Mouse (Mus musculus) gastrocnemius, adult 18-20 months (tissue): ENCODE measurements around the gene Ucp2. TPM values are rescaled to one million over a fixed set of nuclear protein-coding genes. Genes with fewer than 3 reads are reported as not detected.

ENCODE experiments used
- total RNA-seq, 2 experiments: library from RNA; stranded (reverse); gene quantifications; 2 replicates each; pipeline ENCODE4 v1.2.3; 2021

Ucp2 gene
- total RNA-seq, 2 experiments from 2014 or later, result 16.6 to 17.4 TPM

Other genes starting within 250 kb of the Ucp2 start
- under 1 TPM; 0.11 to 0.14 TPM for gene P4ha3, start 207.8 kb upstream of the Ucp2 start, total RNA-seq
- gene C2cd3, start 121.1 kb upstream of the Ucp2 start, total RNA-seq, result 1 to 10 TPM; 5.5 to 6.1 TPM
- 10 to 100 TPM; 22.6 to 24.6 TPM for gene Ppme1, start 121.0 kb upstream of the Ucp2 start, total RNA-seq
- 100 to 1,000 TPM in 1 of 2 experiments, 10 to 100 TPM in 1; 94.4 to 203 TPM for gene Ucp3, start 20.3 kb upstream of the Ucp2 start, total RNA-seq
- not detected for gene Dnajb13, start 21.6 kb downstream of the Ucp2 start, total RNA-seq
- 10 to 100 TPM; 10.1 to 11.7 TPM for gene Coa4, start 43.7 kb downstream of the Ucp2 start, total RNA-seq
- gene Rab6a, start 114.1 kb downstream of the Ucp2 start, total RNA-seq, result 10 to 100 TPM; 65.5 to 68.8 TPM
- gene Mrpl48, start 115.0 kb downstream of the Ucp2 start, total RNA-seq, result 10 to 100 TPM; 54.7 to 60.4 TPM
- gene Plekhb1, start 169.1 kb downstream of the Ucp2 start, total RNA-seq, result 100 to 1,000 TPM in 1 of 2 experiments, 10 to 100 TPM in 1; 76.1 to 103 TPM
- 10 to 100 TPM; 38.8 to 43.5 TPM for gene Fam168a, start 213.3 kb downstream of the Ucp2 start, total RNA-seq